ENCODE assay signal across 24 mouse cellular contexts in genomic region chr1:153145791-153146190, GRCm38 (mm10). TPM values are rescaled to one million over a fixed set of nuclear protein-coding genes. Genes with fewer than 3 reads are reported as not detected.
"Had no signal": no experiment of that assay in that cellular context is flagged by ENCODE, and none has a peak within 500 bp of the region (broad histone marks: within the 10 kb centered on the region; RNA-seq: fewer than 3 reads in every experiment).

No protein-coding gene starts in this region.

- ATAC-seq: hindbrain, embryonic 16.5 days; intestine, embryonic 16.5 days; liver, embryonic 12.5 days had no signal

- DNase-seq: gastrocnemius, postnatal 14 days; gastrocnemius, postnatal 36 days; heart, adult 11 months; heart, adult 2 months; heart, postnatal 14 days; heart, postnatal 36 days; kidney, adult 18-20 months; kidney, adult 8-10 months; kidney, postnatal 10 days; kidney, postnatal 36 days; layer of hippocampus, adult 9-11 months; layer of hippocampus, postnatal 36 days; left cerebral cortex, postnatal 4 days had no signal

- H3K4me2 ChIP-seq: heart, embryonic 11.5 days; heart, embryonic 13.5 days; heart, embryonic 15.5 days; hindbrain, embryonic 12.5 days; hindbrain, embryonic 14.5 days; limb, embryonic 13.5 days; limb, embryonic 15.5 days; liver, embryonic 12.5 days had no signal

- H3K27ac ChIP-seq: heart, adult 2 months; heart, embryonic 13.5 days; heart, embryonic 15.5 days; hindbrain, embryonic 12.5 days; hindbrain, embryonic 14.5 days; limb, embryonic 13.5 days; limb, embryonic 15.5 days; liver, embryonic 12.5 days had no signal

- H3K36me3 ChIP-seq: hindbrain, embryonic 12.5 days; limb, embryonic 13.5 days; limb, embryonic 15.5 days; liver, embryonic 12.5 days had no signal

- H3K4me3 ChIP-seq: heart, adult 2 months; heart, embryonic 13.5 days; heart, embryonic 15.5 days; hindbrain, embryonic 12.5 days; limb, embryonic 13.5 days; limb, embryonic 15.5 days; liver, embryonic 12.5 days had no signal

- H3K9me3 ChIP-seq: heart, embryonic 13.5 days; heart, embryonic 15.5 days; hindbrain, embryonic 12.5 days; limb, embryonic 13.5 days; limb, embryonic 15.5 days; liver, embryonic 12.5 days had no signal

- H3K27me3 ChIP-seq: heart, embryonic 13.5 days; heart, embryonic 15.5 days; hindbrain, embryonic 12.5 days; limb, embryonic 13.5 days; limb, embryonic 15.5 days; liver, embryonic 12.5 days had no signal

- H3K9ac ChIP-seq: heart, embryonic 13.5 days; heart, embryonic 15.5 days; hindbrain, embryonic 12.5 days; hindbrain, embryonic 14.5 days; limb, embryonic 13.5 days; limb, embryonic 15.5 days; liver, embryonic 12.5 days had no signal

RNA-seq across cellular contexts. Expression of gene Lamc2, which starts 40.5 kb away (rescaled TPM):
- total RNA-seq: hematopoietic stem cell, adult 5-6 weeks had no signal
